Mouse (Mus musculus): ENCODE results near the gene Slc38a4. TPM values are rescaled to one million over a fixed set of nuclear protein-coding genes. Genes with fewer than 3 reads are reported as not detected.

Slc38a4 gene
- polyA plus RNA-seq, 1 experiment from 2014 or later: 32.8 TPM

DNA sequence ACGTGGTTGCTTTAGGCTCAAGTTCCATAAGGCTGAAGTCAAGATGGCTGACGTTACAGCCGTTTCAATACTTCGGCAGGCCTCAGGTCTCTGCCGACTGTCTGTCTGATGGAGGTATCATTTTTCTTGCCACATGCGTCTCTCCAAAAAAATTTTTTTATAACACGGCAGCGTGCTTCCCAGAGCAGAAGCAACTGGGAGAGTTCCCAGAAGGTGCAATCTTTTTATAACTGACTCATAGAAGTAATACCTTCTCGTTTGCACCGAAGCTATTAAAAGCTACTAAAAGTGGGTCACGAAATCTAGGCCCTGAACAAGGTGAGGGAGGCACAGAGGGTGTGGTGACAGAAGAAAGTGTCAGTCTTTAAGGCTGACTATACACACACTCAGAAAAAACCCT lies 87.0 kb downstream of the Slc38a4 start:
- ATAC-seq: no peak
- Histone ChIP-seq H3K4me2 (ENCODE audit: low read depth, low read length) (no peak overlapping the region), H3K27me3 (replicated peaks; ENCODE audit: control insufficient read depth, insufficient read depth, low read length) (no peaks in the 10 kb centered on the region), H3K4me3 (ENCODE audit: low read length) (no peak overlapping the region), H3K9ac (ENCODE audit: low read depth, low read length) (no peak overlapping the region), H3K27ac (ENCODE audit: low read length) (no peak overlapping the region), H3K4me1 (ENCODE audit: control insufficient read depth, insufficient read depth, low read length) (no peaks in the 10 kb centered on the region), H3K9me3 (ENCODE audit: control insufficient read depth, low read length) (no peaks in the 10 kb centered on the region), H3K36me3 (ENCODE audit: control insufficient read depth, insufficient read depth, low read length) (no peaks in the 10 kb centered on the region)
- 89% methylated on average over 11 of the region's 11 CpGs for WGBS

DNA sequence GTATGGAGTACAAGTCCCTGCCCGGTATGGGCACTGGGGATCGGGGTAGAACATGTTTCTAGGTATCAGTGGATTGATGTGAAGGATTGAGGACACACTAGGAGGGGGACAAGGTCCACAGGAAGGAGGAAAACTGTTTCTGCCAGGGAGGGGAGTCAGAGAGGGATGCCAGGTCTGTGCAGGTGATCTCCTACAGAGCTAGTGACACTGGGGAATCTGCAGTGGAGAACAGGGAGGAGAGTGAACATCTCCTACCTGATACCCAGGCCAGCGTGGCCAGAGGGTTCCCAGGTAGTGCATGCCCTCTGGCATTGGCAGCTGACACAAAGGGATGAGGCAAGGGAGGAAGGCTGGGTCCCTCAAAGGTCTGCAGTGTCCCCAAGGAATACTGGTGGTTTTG lies 89.4 kb downstream of the Slc38a4 start:
- Histone ChIP-seq H3K4me2 (ENCODE audit: low read depth, low read length) (no peak overlapping the region), H3K27ac (ENCODE audit: low read length) (no peak overlapping the region), H3K27me3 (replicated peaks; ENCODE audit: control insufficient read depth, insufficient read depth, low read length) (no peaks in the 10 kb centered on the region), H3K4me3 (ENCODE audit: low read length) (no peak overlapping the region), H3K4me1 (ENCODE audit: control insufficient read depth, insufficient read depth, low read length) (no peaks in the 10 kb centered on the region), H3K9me3 (ENCODE audit: control insufficient read depth, low read length) (no peaks in the 10 kb centered on the region; the same call in 1 of the 2 replicates), H3K36me3 (ENCODE audit: control insufficient read depth, insufficient read depth, low read length) (no peaks in the 10 kb centered on the region), H3K9ac (ENCODE audit: low read depth, low read length) (no peak overlapping the region)
- WGBS: 84% methylated on average over 3 of the region's 3 CpGs
- ATAC-seq: no peak

DNA sequence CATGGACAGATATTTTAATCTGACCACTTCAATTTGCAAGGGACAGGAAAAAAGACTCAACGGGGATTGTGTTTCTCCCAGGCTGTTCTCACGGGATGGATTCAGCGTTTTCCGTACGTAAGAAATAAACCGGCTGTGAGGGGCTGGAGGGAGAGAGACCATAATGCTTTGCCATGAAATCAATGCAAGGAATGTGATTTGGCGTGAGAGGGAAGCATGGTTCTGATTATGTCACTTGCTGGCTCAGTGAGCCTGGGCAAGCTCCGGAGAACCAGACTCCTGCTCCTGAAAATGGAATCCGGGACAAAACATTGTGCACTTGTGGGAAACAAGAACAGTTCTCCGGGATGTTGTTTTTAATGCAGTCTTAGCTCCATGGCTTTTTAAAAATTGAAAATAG lies 92.0 kb downstream of the Slc38a4 start:
- Histone ChIP-seq H3K4me2 (ENCODE audit: low read depth, low read length) (no peak overlapping the region), H3K9ac (ENCODE audit: low read depth, low read length) (no peak overlapping the region), H3K36me3 (ENCODE audit: control insufficient read depth, insufficient read depth, low read length) (no peaks in the 10 kb centered on the region), H3K4me1 (ENCODE audit: control insufficient read depth, insufficient read depth, low read length) (no peaks in the 10 kb centered on the region), H3K9me3 (ENCODE audit: control insufficient read depth, low read length) (no peaks in the 10 kb centered on the region; the same call in 1 of the 2 replicates), H3K27me3 (replicated peaks; ENCODE audit: control insufficient read depth, insufficient read depth, low read length) (no peaks in the 10 kb centered on the region), H3K4me3 (ENCODE audit: low read length) (no peak overlapping the region), H3K27ac (ENCODE audit: low read length) (no peak overlapping the region)
- no peak for ATAC-seq
- 63% methylated on average over 10 of the region's 10 CpGs for WGBS

DNA sequence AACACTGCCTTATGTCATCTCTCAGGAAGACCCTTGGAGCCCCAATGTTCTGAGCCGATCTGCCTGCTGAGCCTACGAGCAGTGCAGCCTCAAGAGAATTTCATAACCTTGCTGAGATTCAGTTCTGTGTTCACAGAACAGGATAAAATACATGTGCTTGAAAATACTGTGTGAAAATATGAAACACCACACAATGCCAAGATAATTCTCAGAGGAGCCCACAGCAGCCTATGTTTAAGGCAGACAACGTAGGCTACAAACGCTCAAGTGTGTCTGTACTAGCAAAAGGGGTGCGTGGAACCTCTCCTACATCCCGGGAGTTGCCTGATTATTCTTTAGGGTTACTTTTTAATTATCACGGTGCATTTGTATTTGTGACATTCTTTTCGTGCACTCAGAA lies 92.4 kb downstream of the Slc38a4 start:
- no peaks in the 10 kb centered on the region for H3K36me3 ChIP-seq (ENCODE audit: control insufficient read depth, insufficient read depth, low read length)
- no peak overlapping the region for H3K4me2 ChIP-seq (ENCODE audit: low read depth, low read length)
- 82% methylated on average over 8 of the region's 8 CpGs for WGBS
- H3K9ac ChIP-seq (ENCODE audit: low read depth, low read length): no peak overlapping the region
- H3K4me3 ChIP-seq (ENCODE audit: low read length): no peak overlapping the region
- ATAC-seq: no peak
- no peak overlapping the region for H3K27ac ChIP-seq (ENCODE audit: low read length)
- no peaks in the 10 kb centered on the region for H3K4me1 ChIP-seq (ENCODE audit: control insufficient read depth, insufficient read depth, low read length)
- no peaks in the 10 kb centered on the region; the same call in 1 of the 2 replicates for H3K9me3 ChIP-seq (ENCODE audit: control insufficient read depth, low read length)
- no peaks in the 10 kb centered on the region for H3K27me3 ChIP-seq (replicated peaks; ENCODE audit: control insufficient read depth, insufficient read depth, low read length)

DNA sequence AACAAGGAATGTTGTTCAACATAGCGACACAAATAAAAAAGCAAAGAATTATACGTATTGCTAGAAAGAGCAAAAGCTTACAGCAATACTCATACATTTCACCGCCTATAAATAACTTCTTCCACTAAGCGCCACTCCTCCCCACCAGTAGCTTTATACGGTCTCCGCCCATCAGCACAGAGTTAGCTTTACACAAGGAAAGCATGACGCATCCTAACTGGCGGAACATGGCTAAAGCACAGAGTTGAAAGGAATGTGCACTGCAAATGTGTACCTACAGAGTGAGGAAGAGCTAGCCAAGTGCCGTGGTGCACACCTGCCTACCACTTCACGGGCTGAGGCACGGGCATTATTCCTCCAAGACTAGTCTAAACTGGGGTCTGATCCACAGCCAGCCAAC lies 95.4 kb downstream of the Slc38a4 start:
- WGBS: 87% methylated on average over 11 of the region's 11 CpGs
- H3K4me1 ChIP-seq (ENCODE audit: control insufficient read depth, insufficient read depth, low read length): no peaks in the 10 kb centered on the region
- ATAC-seq: no peak
- no peaks in the 10 kb centered on the region; the same call in 1 of the 2 replicates for H3K9me3 ChIP-seq (ENCODE audit: control insufficient read depth, low read length)
- H3K9ac ChIP-seq (ENCODE audit: low read depth, low read length): no peak overlapping the region
- H3K27me3 ChIP-seq (replicated peaks; ENCODE audit: control insufficient read depth, insufficient read depth, low read length): no peaks in the 10 kb centered on the region
- no peak overlapping the region for H3K27ac ChIP-seq (ENCODE audit: low read length)
- no peaks in the 10 kb centered on the region for H3K36me3 ChIP-seq (ENCODE audit: control insufficient read depth, insufficient read depth, low read length)
- no peak overlapping the region for H3K4me2 ChIP-seq (ENCODE audit: low read depth, low read length)
- no peak overlapping the region for H3K4me3 ChIP-seq (ENCODE audit: low read length)

DNA sequence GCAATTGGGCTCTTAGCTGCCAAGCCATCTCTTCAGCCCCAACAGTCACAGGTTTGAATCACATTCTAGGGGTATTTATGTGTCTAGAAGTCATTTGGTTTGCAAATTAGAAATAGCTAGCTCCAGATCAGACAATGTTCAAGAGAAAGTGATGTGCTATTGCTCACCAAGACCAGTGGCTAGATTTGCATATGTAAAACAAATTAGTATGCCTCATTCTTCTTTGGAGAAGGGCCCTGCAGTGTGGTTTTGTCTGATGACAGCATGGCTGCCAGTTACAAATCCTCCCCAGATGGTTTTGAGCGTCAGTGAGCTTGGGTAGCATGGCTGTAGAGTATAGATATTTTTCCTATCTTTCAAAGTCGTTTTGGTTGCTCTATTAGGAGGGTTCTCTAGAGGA lies 96.5 kb downstream of the Slc38a4 start:
- Histone ChIP-seq H3K27ac (ENCODE audit: low read length) (no peak overlapping the region), H3K27me3 (replicated peaks; ENCODE audit: control insufficient read depth, insufficient read depth, low read length) (no peaks in the 10 kb centered on the region), H3K4me1 (ENCODE audit: control insufficient read depth, insufficient read depth, low read length) (no peaks in the 10 kb centered on the region), H3K36me3 (ENCODE audit: control insufficient read depth, insufficient read depth, low read length) (no peaks in the 10 kb centered on the region), H3K4me3 (ENCODE audit: low read length) (no peak overlapping the region), H3K4me2 (ENCODE audit: low read depth, low read length) (no peak overlapping the region), H3K9ac (ENCODE audit: low read depth, low read length) (no peak overlapping the region), H3K9me3 (ENCODE audit: control insufficient read depth, low read length) (no peaks in the 10 kb centered on the region; the same call in 1 of the 2 replicates)
- WGBS: 75% methylated on average over 2 of the region's 2 CpGs
- ATAC-seq: no peak

DNA sequence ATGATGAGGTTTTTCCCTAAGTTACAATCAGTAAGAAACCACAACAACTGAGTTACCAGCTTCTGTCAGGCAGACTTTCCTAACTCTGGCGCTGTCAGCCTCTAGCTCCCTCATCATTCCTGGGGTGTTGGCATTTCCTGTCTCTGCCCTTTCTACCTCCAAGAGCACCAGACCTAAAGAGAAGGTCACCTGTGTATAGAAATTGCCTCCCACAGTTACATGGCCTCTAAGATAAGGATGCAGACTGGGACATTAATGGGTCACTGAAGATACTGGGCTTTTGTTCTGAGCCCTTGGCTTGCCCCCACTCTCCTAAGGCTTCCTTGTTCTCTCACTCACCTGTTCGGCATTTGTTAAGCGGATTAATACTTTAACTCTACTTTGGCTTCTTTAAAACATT lies 99.1 kb downstream of the Slc38a4 start:
- no peak overlapping the region for H3K4me2 ChIP-seq (ENCODE audit: low read depth, low read length)
- H3K4me3 ChIP-seq (ENCODE audit: low read length): no peak overlapping the region
- WGBS: 58% methylated on average over 3 of the region's 3 CpGs
- no peak overlapping the region for H3K27ac ChIP-seq (ENCODE audit: low read length)
- H3K9me3 ChIP-seq (ENCODE audit: control insufficient read depth, low read length): no peaks in the 10 kb centered on the region
- no peak overlapping the region for H3K9ac ChIP-seq (ENCODE audit: low read depth, low read length)
- ATAC-seq: no peak
- H3K4me1 ChIP-seq (ENCODE audit: control insufficient read depth, insufficient read depth, low read length): no peaks in the 10 kb centered on the region
- no peaks in the 10 kb centered on the region for H3K27me3 ChIP-seq (replicated peaks; ENCODE audit: control insufficient read depth, insufficient read depth, low read length)
- no peaks in the 10 kb centered on the region for H3K36me3 ChIP-seq (ENCODE audit: control insufficient read depth, insufficient read depth, low read length)

DNA sequence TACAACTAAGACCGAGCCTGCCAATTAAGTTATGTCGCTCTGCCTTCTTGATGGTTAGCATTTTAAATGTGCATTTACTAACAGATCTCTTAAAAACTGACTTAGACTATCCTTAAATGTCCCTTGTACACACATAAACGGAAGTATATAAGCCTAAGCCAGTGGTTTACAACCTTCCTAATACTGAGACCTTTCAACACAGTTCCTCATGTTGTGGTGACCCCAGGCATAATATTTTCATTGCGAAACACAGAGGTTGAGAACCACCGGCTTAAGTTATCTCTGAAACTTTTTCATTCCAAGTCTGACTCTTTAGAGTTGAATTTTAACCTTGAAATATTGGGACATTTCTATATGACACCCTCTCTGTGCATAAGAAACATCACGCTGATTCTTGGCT lies 101.4 kb downstream of the Slc38a4 start:
- Histone ChIP-seq H3K9ac (ENCODE audit: low read depth, low read length) (no peak overlapping the region), H3K4me2 (ENCODE audit: low read depth, low read length) (no peak overlapping the region), H3K4me1 (ENCODE audit: control insufficient read depth, insufficient read depth, low read length) (no peaks in the 10 kb centered on the region), H3K4me3 (ENCODE audit: low read length) (no peak overlapping the region), H3K9me3 (ENCODE audit: control insufficient read depth, low read length) (no peaks in the 10 kb centered on the region), H3K27me3 (replicated peaks; ENCODE audit: control insufficient read depth, insufficient read depth, low read length) (no peaks in the 10 kb centered on the region), H3K27ac (ENCODE audit: low read length) (no peak overlapping the region), H3K36me3 (ENCODE audit: control insufficient read depth, insufficient read depth, low read length) (no peaks in the 10 kb centered on the region)
- ATAC-seq: no peak
- 81% methylated on average over 6 of the region's 6 CpGs for WGBS

DNA sequence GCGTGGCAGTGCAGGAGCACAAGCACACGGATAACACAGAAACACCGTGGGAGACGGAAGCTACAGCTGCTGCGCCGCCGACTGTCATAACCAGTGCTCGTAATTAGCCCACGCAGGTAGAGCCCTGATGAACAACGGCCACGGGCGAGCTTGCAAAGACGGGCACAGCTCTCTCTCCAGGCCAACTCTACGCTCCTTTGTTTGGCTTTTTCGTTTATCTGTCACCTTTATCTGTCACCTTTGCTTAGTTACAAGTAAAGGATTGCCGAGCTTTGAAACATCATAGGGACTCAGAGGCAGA lies 101.9 kb downstream of the Slc38a4 start:
- ATAC-seq: no peak; the same call in 1 of the 2 replicates
- H3K9me3 ChIP-seq (ENCODE audit: control insufficient read depth, low read length): no peaks in the 10 kb centered on the region
- H3K9ac ChIP-seq (ENCODE audit: low read depth, low read length): peak overlapping the region; percentile 31; the same call in 1 of the 2 replicates
- H3K4me3 ChIP-seq (ENCODE audit: low read length): peak overlapping the region; percentile 41
- no peaks in the 10 kb centered on the region for H3K4me1 ChIP-seq (ENCODE audit: control insufficient read depth, insufficient read depth, low read length)
- 31% methylated on average over 16 of the region's 16 CpGs for WGBS
- H3K4me2 ChIP-seq (ENCODE audit: low read depth, low read length): peak overlapping the region; percentile 65
- H3K36me3 ChIP-seq (ENCODE audit: control insufficient read depth, insufficient read depth, low read length): no peaks in the 10 kb centered on the region
- H3K27ac ChIP-seq (ENCODE audit: low read length): no peak overlapping the region
- no peaks in the 10 kb centered on the region for H3K27me3 ChIP-seq (replicated peaks; ENCODE audit: control insufficient read depth, insufficient read depth, low read length)

DNA sequence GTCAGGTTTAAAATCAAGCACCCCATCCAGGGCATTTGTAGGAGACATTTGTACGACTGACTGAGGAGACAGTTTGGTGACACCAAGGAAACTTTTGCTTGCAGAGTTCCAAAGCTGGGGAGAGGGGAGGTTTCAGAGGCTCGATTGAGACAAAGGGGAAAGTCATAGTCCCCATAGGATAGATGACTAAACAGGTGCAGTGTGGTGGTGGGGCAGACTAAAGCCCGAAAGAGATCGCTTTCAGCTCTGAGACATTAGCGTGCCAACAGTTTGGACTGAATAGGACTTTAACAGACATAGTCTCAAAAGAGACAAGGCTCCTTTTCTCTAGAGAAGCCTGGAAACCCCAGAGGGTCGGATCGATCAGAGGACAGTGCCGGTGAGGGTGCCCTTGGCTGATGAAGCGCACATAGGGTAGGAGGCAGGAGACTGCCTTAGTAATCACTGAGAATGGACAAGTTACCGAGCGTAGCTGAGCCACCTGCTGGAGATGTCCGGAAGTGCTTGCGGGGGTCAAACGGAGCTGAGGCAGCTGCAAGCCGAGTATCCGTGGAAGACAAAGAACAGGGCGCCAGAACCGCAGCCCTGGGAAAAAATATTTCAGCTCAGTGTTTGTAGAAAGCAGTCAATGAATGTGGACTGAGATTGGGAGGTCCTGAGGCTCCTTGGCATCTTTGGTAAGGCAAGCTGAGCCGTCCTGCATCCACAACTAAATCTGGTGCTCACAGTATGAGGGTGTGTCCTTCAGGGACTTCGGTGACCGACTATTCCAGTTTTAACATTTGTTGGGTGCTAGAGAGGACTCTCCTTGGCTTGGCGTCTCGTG lies 102.4 kb downstream of the Slc38a4 start:
- Histone ChIP-seq H3K27me3 (replicated peaks; ENCODE audit: control insufficient read depth, insufficient read depth, low read length) (no peaks in the 10 kb centered on the region), H3K36me3 (ENCODE audit: control insufficient read depth, insufficient read depth, low read length) (no peaks in the 10 kb centered on the region), H3K4me3 (ENCODE audit: low read length) (peak overlapping the region; percentile 41), H3K4me2 (ENCODE audit: low read depth, low read length) (peak overlapping the region; percentile 65), H3K9me3 (ENCODE audit: control insufficient read depth, low read length) (no peaks in the 10 kb centered on the region), H3K27ac (ENCODE audit: low read length) (no peak overlapping the region), H3K9ac (ENCODE audit: low read depth, low read length) (peak overlapping the region; percentile 31; the same call in 1 of the 2 replicates), H3K4me1 (ENCODE audit: control insufficient read depth, insufficient read depth, low read length) (no peaks in the 10 kb centered on the region)
- ATAC-seq: peak; percentile 85
- 23% methylated on average over 23 of the region's 23 CpGs for whole genome bisulfite sequencing
